Mouse (Mus musculus) ES-E14 (cell line): ENCODE data around the gene Pnpla1.
A peak's percentile ranks its signal among the peaks of the same experiment; 100 is the strongest.

ENCODE experiments used
- HCFC1 ChIP-seq: IDR thresholded peaks from 2 replicates; pipeline ENCODE4 v1.6.1; 2012; ENCODE audit warnings: low read length, inconsistent platforms, borderline replicate concordance; ENCODE audit not compliant: insufficient read depth
- MAFK ChIP-seq: IDR thresholded peaks from 2 replicates; pipeline ENCODE4 v1.6.1; 2014; ENCODE audit warnings: mild to moderate bottlenecking, low read depth, low read length, inconsistent platforms; ENCODE audit not compliant: insufficient read depth
- ZC3H11A ChIP-seq: IDR thresholded peaks from 2 replicates; pipeline ENCODE4 v1.6.1; 2012; ENCODE audit warnings: low read depth, mild to moderate bottlenecking, inconsistent platforms, low read length, borderline replicate concordance
- ZNF384 ChIP-seq: IDR thresholded peaks from 2 replicates; pipeline ENCODE4 v1.6.1; 2012; ENCODE audit warnings: low read depth, low read length, inconsistent platforms

- peak; percentile 15; the same call in 1 of the 2 replicates for TF ChIP-seq ZC3H11A
- TF ChIP-seq MAFK, result no peak
- no peak for TF ChIP-seq HCFC1
- no peak for TF ChIP-seq ZNF384
Observed at GRCm38 (mm10) chr17:28896095-28896780, 38.0 kb downstream of the Pnpla1 start.
